Mouse (Mus musculus): Measurements from ENCODE around the gene Sh3gl1.

DNA sequence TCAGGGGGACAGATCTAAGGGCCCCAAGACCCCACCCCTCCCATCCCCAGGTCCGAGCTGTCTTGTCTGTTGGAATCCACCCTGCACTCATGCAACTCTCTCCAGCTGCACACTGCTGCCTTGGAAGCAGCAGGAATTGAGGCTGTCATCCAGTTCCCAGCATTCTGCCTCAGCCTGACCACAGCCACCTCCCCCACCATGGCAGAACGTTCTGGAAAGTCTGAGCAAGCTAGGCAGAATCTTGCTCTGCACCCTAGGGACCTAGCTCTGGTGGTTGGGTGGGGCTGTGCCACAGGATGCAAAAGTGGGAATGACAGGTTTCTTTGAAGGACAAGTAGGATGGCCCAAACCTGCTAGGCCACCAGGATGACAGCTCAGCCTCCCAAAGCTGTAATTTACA, 12.0 kb downstream of the Sh3gl1 start:
- no peak for TF ChIP-seq GATA1 (IDR thresholded peaks at IDR 0.05; ENCODE audit: borderline replicate concordance, low read length)
- no peak for TF ChIP-seq FLI1 (IDR thresholded peaks at IDR 0.05; ENCODE audit: low read length)
